Mouse (Mus musculus): ENCODE measurements around the gene Inhbc.
A peak's percentile ranks its signal among the peaks of the same experiment; 100 is the strongest.
"Not testable (repeated sequence)": the region's sequence is repeated elsewhere in the genome, so short reads cannot be mapped to it uniquely, and the experiment has no call there.

The Inhbc gene

GRCm38 (mm10) chr10:127326828-127327227, 43.4 kb downstream of the Inhbc start:
- no peak for DNase-seq (ENCODE audit: low read depth, low spot score)

- DNase-seq (ENCODE audit: low read depth, low spot score): no peak
Observed at GRCm38 (mm10) chr10:127326017-127326801, 44.0 kb downstream of the Inhbc start.

- DNase-seq (ENCODE audit: low read depth, low spot score): no peak
Observed at GRCm38 (mm10) chr10:127325454-127326016, 44.7 kb downstream of the Inhbc start.

- DNase-seq (ENCODE audit: low read depth, low spot score): no peak
Observed at GRCm38 (mm10) chr10:127324495-127324894, 45.7 kb downstream of the Inhbc start.

GRCm38 (mm10) chr10:127323131-127323855, 46.9 kb downstream of the Inhbc start:
- DNase-seq (ENCODE audit: low read depth, low spot score): no peak

GRCm38 (mm10) chr10:127322669-127323068, 47.6 kb downstream of the Inhbc start:
- DNase-seq (ENCODE audit: low read depth, low spot score): no peak

GRCm38 (mm10) chr10:127322178-127322577, 48.1 kb downstream of the Inhbc start:
- no peak for DNase-seq (ENCODE audit: low read depth, low spot score)

- DNase-seq (ENCODE audit: low read depth, low spot score): no peak
Observed at GRCm38 (mm10) chr10:127321621-127322020, 48.6 kb downstream of the Inhbc start, which contains the start of gene Arhgap9. Arhgap9 (plus strand) TSS chr10:127321964.

GRCm38 (mm10) chr10:127319969-127320368, 50.3 kb downstream of the Inhbc start:
- DNase-seq (ENCODE audit: low read depth, low spot score): no peak

- DNase-seq (ENCODE audit: low read depth, low spot score): no peak
Observed at GRCm38 (mm10) chr10:127318009-127318408, 52.2 kb downstream of the Inhbc start.

GRCm38 (mm10) chr10:127317277-127317676, 53.0 kb downstream of the Inhbc start:
- DNase-seq (ENCODE audit: low read depth, low spot score): no peak

- not testable (repeated sequence) for DNase-seq (ENCODE audit: low read depth, low spot score)
Observed at GRCm38 (mm10) chr10:127314950-127315349, 55.3 kb downstream of the Inhbc start.

- not testable (repeated sequence) for DNase-seq (ENCODE audit: low read depth, low spot score)
Observed at GRCm38 (mm10) chr10:127313516-127313915, 56.7 kb downstream of the Inhbc start.

- DNase-seq (ENCODE audit: low read depth, low spot score): no peak
Observed at GRCm38 (mm10) chr10:127312858-127313257, 57.4 kb downstream of the Inhbc start.

GRCm38 (mm10) chr10:127312356-127312676, 57.9 kb downstream of the Inhbc start:
- DNase-seq (ENCODE audit: low read depth, low spot score): peak; percentile 40

- DNase-seq (ENCODE audit: low read depth, low spot score): peak; percentile 92
Observed at GRCm38 (mm10) chr10:127311476-127312355, 58.5 kb downstream of the Inhbc start, which contains the start of gene Mars. Mars (minus strand) TSS chr10:127311786.

GRCm38 (mm10) chr10:127310523-127311475, 59.4 kb downstream of the Inhbc start:
- no peak for DNase-seq (ENCODE audit: low read depth, low spot score)

- not testable (repeated sequence) for DNase-seq (ENCODE audit: low read depth, low spot score)
Observed at GRCm38 (mm10) chr10:127309167-127309566, 61.1 kb downstream of the Inhbc start.

All from brain, embryonic 18.5 days (tissue).